10 mouse cellular contexts compared by ENCODE assay signal in genomic region chr8:110619919-110620318, GRCm38 (mm10). TPM values are rescaled to one million over a fixed set of nuclear protein-coding genes. Genes with fewer than 3 reads are reported as not detected.
DNase-seq lines count a peak whose midpoint lies in the region; ATAC-seq and TF ChIP-seq lines count a peak whose summit lies in the region.
"Had no signal": no experiment of that assay in that cellular context is flagged by ENCODE, and none has a peak within 500 bp of the region (broad histone marks: within the 10 kb centered on the region; RNA-seq: fewer than 3 reads in every experiment).

No protein-coding gene starts in this region.

- no peaks in the 10 kb centered on the region for H3K36me3 ChIP-seq in heart, postnatal 0 days (replicated peaks; ENCODE audit: control insufficient read depth, insufficient read depth, low read length)
- H3K36me3 ChIP-seq in G1E (replicated peaks): peaks cover 39% of the 10 kb centered on the region

- H3K9ac ChIP-seq in heart, postnatal 0 days (replicated peaks; ENCODE audit: low read depth, low read length): no peak overlapping the region

- no peaks in the 10 kb centered on the region for H3K9me3 ChIP-seq in heart, postnatal 0 days (replicated peaks; ENCODE audit: control insufficient read depth, low read length)
- no peaks in the 10 kb centered on the region for H3K9me3 ChIP-seq in G1E (replicated peaks)

- intact Hi-C loops in heart, postnatal 25 days (cut with DNase I): loop anchor here (10.0 kb wide), 1 partner anchor 405 kb away; the partner anchor contains the start of gene Cmtr2

- TF ChIP-seq EP300 in heart, postnatal 0 days (IDR thresholded peaks at IDR 0.05; ENCODE audit: low read depth): no peak

- H3K27ac ChIP-seq in heart, postnatal 0 days (ENCODE audit: low read depth): no peak overlapping the region

- TF ChIP-seq CTCF in heart, postnatal 0 days (IDR thresholded peaks at IDR 0.05; ENCODE audit: low read depth): no peak
- no peak for TF ChIP-seq CTCF in G1E (IDR thresholded peaks at IDR 0.05; ENCODE audit: low read depth, low read length)

- no peak overlapping the region for H3K4me3 ChIP-seq in heart, postnatal 0 days (ENCODE audit: low read depth, low read length)
- peak overlapping the region; percentile 99; the same call in 1 of the 2 replicates for H3K4me3 ChIP-seq in G1E (ENCODE audit: low read depth, low read length)

- 0 out of 2 replicates have a peak overlapping the region, but pooled peaks have one; percentile 98 for H3K4me2 ChIP-seq in heart, postnatal 0 days (ENCODE audit: low read depth, low read length)

- no peak for ATAC-seq in heart, postnatal 0 days (ENCODE audit: insufficient read depth, low read depth)
- peak; percentile 12; the same call in 1 of the 2 replicates for ATAC-seq in G1E (ENCODE audit: extremely low read depth, insufficient number of reproducible peaks, low FRiP score, poor library complexity, severe bottlenecking)
- peak; percentile 4; the same call in 1 of the 2 replicates for ATAC-seq in granulocyte monocyte progenitor cell, adult 5-6 weeks (replicated peaks; ENCODE audit: poor library complexity, severe bottlenecking)
- ATAC-seq in megakaryocyte progenitor cell, adult 5-6 weeks (replicated peaks; ENCODE audit: poor library complexity): peak; percentile 29
- ATAC-seq in erythroid progenitor cell, adult 5-6 weeks (replicated peaks; ENCODE audit: low FRiP score, poor library complexity, severe bottlenecking): no peak

- peaks cover 16% of the 10 kb centered on the region for H3K4me1 ChIP-seq in heart, postnatal 0 days (ENCODE audit: control insufficient read depth, insufficient read depth)
- peaks cover 55% of the 10 kb centered on the region for H3K4me1 ChIP-seq in G1E (ENCODE audit: insufficient read depth, low read depth, low read length)

- 87% methylated on average over 5 of the region's 5 CpGs for WGBS in heart, postnatal 0 days

- no peak for DNase-seq in heart, postnatal 0 days (ENCODE audit: low spot score)
- no peak for DNase-seq in heart, postnatal 25 days (ENCODE audit: low spot score)
- no peak for DNase-seq in G1E (ENCODE audit: low spot score)
- DNase-seq in testis, postnatal 10 days (ENCODE audit: low spot score): no peak
- no peak for DNase-seq in right cerebral cortex, adult 2 months (ENCODE audit: low spot score in 2 of 2)
- DNase-seq: gastrocnemius, postnatal 25 days; right cerebral cortex, adult 18-20 months had no signal

- peaks cover 3% of the 10 kb centered on the region; the same call in 1 of the 2 replicates for H3K27me3 ChIP-seq in heart, postnatal 0 days (ENCODE audit: control insufficient read depth, insufficient read depth, low read length)
- peaks cover 15% of the 10 kb centered on the region for H3K27me3 ChIP-seq in G1E (ENCODE audit: insufficient read depth, low read length)

RNA-seq across cellular contexts. Expression of gene Vac14, which starts 1.5 kb away (rescaled TPM):
- 13.6 and 23.2 TPM in 2 replicates for total RNA-seq in heart, postnatal 0 days (2014; rRNA removed; ENCODE audit: low replicate concordance)
- 8.9 and 10.3 TPM in 2 replicates for polyA plus RNA-seq in heart, postnatal 0 days (2015; fragmentation: Nextera tagmentation; extraction: Ambion mirVana)
- total RNA-seq in heart, postnatal 25 days (2021): 10 to 100 TPM; 14.7 to 15.3 TPM
- total RNA-seq in G1E (2014; fragmentation: Nextera tagmentation) (48.5 and 52.1 TPM in 2 replicates), G1E (2017) (25.7 and 25.8 TPM in 2 replicates)
- 70.1 and 75.2 TPM in 2 replicates for polyA plus RNA-seq in G1E (2012)
- 50.5 and 58.3 TPM in 2 replicates for total RNA-seq in granulocyte monocyte progenitor cell, adult 5-6 weeks (2014; fragmentation: Nextera tagmentation)
- 25.2 and 37.3 TPM in 2 replicates for total RNA-seq in granulocyte monocyte progenitor cell, adult 5-6 weeks (2017)
- 33.2 and 38.1 TPM in 2 replicates for total RNA-seq in megakaryocyte progenitor cell, adult 5-6 weeks (2015)
- 24.9 and 26.2 TPM in 2 replicates for total RNA-seq in megakaryocyte progenitor cell, adult 5-6 weeks (2017)
- 12.6 and 24.3 TPM in 2 replicates for total RNA-seq in erythroid progenitor cell, adult 5-6 weeks (2015; ENCODE audit: low replicate concordance)
- 8.6 and 12.6 TPM in 2 replicates for total RNA-seq in erythroid progenitor cell, adult 5-6 weeks (2017; ENCODE audit: low replicate concordance)

Comparison
In these comparisons a context has a peak if more than half of its experiments do, and no peak if none do; other contexts are left out.
1. ATAC-seq: peak in G1E (single experiment), granulocyte monocyte progenitor cell, adult 5-6 weeks (single experiment) and megakaryocyte progenitor cell, adult 5-6 weeks (single experiment); none in heart, postnatal 0 days (single experiment) and erythroid progenitor cell, adult 5-6 weeks (single experiment).